Mouse (Mus musculus) R1 (cell line): ENCODE results near the gene Csdc2.

Experiments
- DNase-seq: peaks from one replicate; pipeline ENCODE4 v3.0.0-alpha.2; 2018; ENCODE audit warnings: low read depth, low spot score

Gene Csdc2

GRCm38 (mm10) chr15:81989371-81990062 is 53.0 kb downstream of the Csdc2 start:
- DNase-seq = peak; percentile 87

DNA sequence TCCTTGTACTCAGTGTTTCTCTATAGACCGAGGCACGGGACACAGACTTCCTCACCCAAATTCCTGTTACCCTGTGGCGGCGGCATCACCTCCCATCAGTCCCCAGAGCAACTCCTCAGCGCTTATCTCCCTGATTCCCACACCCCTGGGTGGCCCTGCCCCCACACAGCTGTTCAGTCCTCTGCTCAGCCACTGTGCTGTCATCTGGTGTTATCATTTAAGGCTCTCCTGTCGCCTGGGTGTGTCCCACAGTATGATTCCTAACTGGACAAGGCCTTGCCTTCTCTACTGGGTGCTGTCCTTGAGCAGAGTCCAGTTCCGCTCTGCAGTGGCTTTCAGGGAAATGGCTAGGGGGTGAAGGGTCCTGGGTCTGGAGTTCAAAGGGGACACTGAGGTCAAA is 54.0 kb downstream of the Csdc2 start:
- DNase-seq = no peak

GRCm38 (mm10) chr15:81993992-81994391 is 57.4 kb downstream of the Csdc2 start:
- DNase-seq = no peak
